In the genomic region with DNA sequence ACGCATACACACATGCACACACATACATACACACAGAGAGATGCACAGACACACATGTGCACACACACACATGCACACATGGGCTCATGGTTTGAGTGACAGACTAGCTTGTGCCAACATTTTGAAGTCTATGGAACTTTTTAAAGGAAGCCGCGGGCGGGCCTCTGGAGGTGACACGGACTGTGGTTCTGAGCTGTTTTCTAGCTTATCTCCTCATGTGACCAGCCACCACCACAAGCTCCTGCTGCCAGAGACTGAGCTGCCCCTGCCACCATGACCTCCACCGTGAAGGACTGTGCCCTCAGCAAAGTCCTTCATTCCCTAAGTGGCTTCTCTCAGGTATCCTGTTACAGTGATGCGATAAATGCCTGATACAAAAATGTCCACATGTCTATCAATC, we compare ENCODE assay signal across 19 mouse cellular contexts.
DNase-seq lines count a peak whose midpoint lies in the region; TF ChIP-seq lines count a peak whose summit lies in the region.
"Had no signal": no experiment of that assay in that cellular context is flagged by ENCODE, and none has a peak within 500 bp of the region (broad histone marks: within the 10 kb centered on the region; RNA-seq: fewer than 3 reads in every experiment).

No protein-coding gene starts in this region.

- H3K27me3 ChIP-seq in heart, embryonic 10.5 days (ENCODE audit: insufficient read depth, poor library complexity, severe bottlenecking) = peaks cover 8% of the 10 kb centered on the region
- H3K27me3 ChIP-seq in MEL (ENCODE audit: control insufficient read depth in 1 of 2, insufficient read depth in 2 of 2, low read length in 2 of 2) = no peaks in the 10 kb centered on the region
- H3K27me3 ChIP-seq: intestine, embryonic 15.5 days had no signal

- H3K27ac ChIP-seq in heart, embryonic 10.5 days = no peak overlapping the region
- no peak overlapping the region for H3K27ac ChIP-seq in MEL (ENCODE audit: control insufficient read depth, low read depth, low read length)
- H3K27ac ChIP-seq: embryonic facial prominence, embryonic 10.5 days; hindbrain, embryonic 10.5 days; hindbrain, embryonic 14.5 days; intestine, embryonic 15.5 days had no signal

- H3K79me2 ChIP-seq in MEL (ENCODE audit: control insufficient read depth, insufficient read depth, low read length, poor library complexity) = no peaks in the 10 kb centered on the region

- peaks cover 31% of the 10 kb centered on the region for H3K4me1 ChIP-seq in heart, embryonic 10.5 days
- H3K4me1 ChIP-seq in MEL (ENCODE audit: control insufficient read depth in 1 of 2, insufficient read depth in 2 of 2, low read length in 2 of 2) = peaks cover 41 to 45% of the 10 kb centered on the region in 2 experiments

- H3K9me3 ChIP-seq in heart, embryonic 10.5 days = no peaks in the 10 kb centered on the region
- no peaks in the 10 kb centered on the region for H3K9me3 ChIP-seq in MEL (replicated peaks; ENCODE audit: insufficient read depth, low read length)
- H3K9me3 ChIP-seq: embryonic facial prominence, embryonic 10.5 days; hindbrain, embryonic 10.5 days; intestine, embryonic 15.5 days had no signal

- H3K4me3 ChIP-seq in heart, embryonic 10.5 days = no peak overlapping the region
- no peak overlapping the region for H3K4me3 ChIP-seq in MEL (ENCODE audit: control insufficient read depth in 1 of 2, insufficient read depth in 1 of 2, low read depth in 2 of 2, low read length in 2 of 2)
- H3K4me3 ChIP-seq: embryonic facial prominence, embryonic 10.5 days; hindbrain, embryonic 10.5 days; intestine, embryonic 15.5 days had no signal

- DNase-seq in heart, adult 11 months = peak; percentile 93
- no peak for DNase-seq in heart, embryonic 10.5 days (ENCODE audit: low spot score)
- peak; percentile 27 to 51 for DNase-seq in heart, adult 9 months (ENCODE audit: low spot score in 2 of 2)
- no peak for DNase-seq in heart, postnatal 36 days
- DNase-seq in MEL (ENCODE audit: low read depth, low spot score) = peak; percentile 31
- DNase-seq in heart, postnatal 10 days = peak; percentile 49 to 58
- DNase-seq in gastrocnemius, postnatal 4 days (ENCODE audit: low spot score in 2 of 2) = no peak
- DNase-seq in kidney, postnatal 25 days = no peak
- DNase-seq: adrenal gland, adult 2 months; adrenal gland, postnatal 25 days; cerebellum, adult 18-20 months; cerebellum, adult 9-11 months; cerebellum, postnatal 36 days; gastrocnemius, postnatal 36 days; kidney, adult 18-20 months had no signal

- 63% methylated on average over 7 of the region's 7 CpGs for WGBS in heart, embryonic 10.5 days

- no peaks in the 10 kb centered on the region for H3K36me3 ChIP-seq in heart, embryonic 10.5 days
- peaks cover 0 to 42% of the 10 kb centered on the region in 2 experiments; a peak in 2 of 4 replicates for H3K36me3 ChIP-seq in MEL (ENCODE audit: control insufficient read depth in 1 of 2, insufficient read depth in 2 of 2, low read length in 2 of 2)
- H3K36me3 ChIP-seq: embryonic facial prominence, embryonic 10.5 days; hindbrain, embryonic 10.5 days; intestine, embryonic 15.5 days had no signal

- TF ChIP-seq RAD21 in MEL (IDR thresholded peaks at IDR 0.05; ENCODE audit: low read depth, low read length) = no peak

- 0 out of 4 replicates have a peak, but pooled peaks of 1 of the 2 experiments have one; percentile 5 for TF ChIP-seq EP300 in MEL (IDR thresholded peaks at IDR 0.05; ENCODE audit: low read depth in 1 of 2, low read length in 2 of 2)

- TF ChIP-seq POLR2A in MEL (IDR thresholded peaks at IDR 0.05; ENCODE audit: control insufficient read depth in 1 of 2, insufficient read depth in 1 of 2, low read depth in 1 of 2, low read length in 2 of 2, poor library complexity in 1 of 2) = no peak

- intact Hi-C loops in heart, postnatal 36 days (cut with DNase I) = no loop called here
- intact Hi-C loops in heart, postnatal 10 days (cut with DNase I) = no loop called here

- H3K9ac ChIP-seq in MEL (ENCODE audit: control insufficient read depth, low read depth, low read length, poor library complexity, severe bottlenecking) = no peak overlapping the region
- H3K9ac ChIP-seq: hindbrain, embryonic 14.5 days; intestine, embryonic 15.5 days had no signal

- no peak for TF ChIP-seq CTCF in MEL (IDR thresholded peaks at IDR 0.05 in 2 of 3, conservative IDR thresholded peaks at IDR 0.05 in 1 of 3; ENCODE audit: control insufficient read depth in 1 of 3, insufficient read depth in 1 of 3, low read depth in 2 of 3, low read length in 3 of 3, poor library complexity in 1 of 3, severe bottlenecking in 1 of 3)

TF ChIP-seq in MEL, 35 proteins besides CTCF, POLR2A, EP300 and RAD21:
- TF ChIP-seq MYC (IDR thresholded peaks at IDR 0.05; ENCODE audit: low read depth, low read length) (no peak), SMC3 (IDR thresholded peaks at IDR 0.05; ENCODE audit: low read depth, low read length) (no peak), USF1 (IDR thresholded peaks at IDR 0.05; ENCODE audit: low read depth, low read length) (peak; percentile 62; the same call in 1 of the 2 replicates), BHLHE40 (IDR thresholded peaks at IDR 0.05; ENCODE audit: borderline replicate concordance, low read depth, low read length) (0 out of 2 replicates have a peak, but pooled peaks have one; percentile 23), UBTF (IDR thresholded peaks at IDR 0.05; ENCODE audit: borderline replicate concordance, insufficient read depth, low read depth, low read length) (no peak), MAX (IDR thresholded peaks at IDR 0.05; ENCODE audit: low read length) (no peak)

Comparison
In these comparisons a context has a peak if more than half of its experiments do, and no peak if none do; other contexts are left out.
1. DNase-seq: peak in heart, adult 11 months (single experiment), heart, adult 9 months (2 of 2), MEL (single experiment) and heart, postnatal 10 days (2 of 2); none in heart, embryonic 10.5 days (single experiment), heart, postnatal 36 days (0 of 2), gastrocnemius, postnatal 4 days (0 of 2) and kidney, postnatal 25 days (0 of 2).